Comparison of ENCODE assay signal across 23 mouse cellular contexts in the genomic region with DNA sequence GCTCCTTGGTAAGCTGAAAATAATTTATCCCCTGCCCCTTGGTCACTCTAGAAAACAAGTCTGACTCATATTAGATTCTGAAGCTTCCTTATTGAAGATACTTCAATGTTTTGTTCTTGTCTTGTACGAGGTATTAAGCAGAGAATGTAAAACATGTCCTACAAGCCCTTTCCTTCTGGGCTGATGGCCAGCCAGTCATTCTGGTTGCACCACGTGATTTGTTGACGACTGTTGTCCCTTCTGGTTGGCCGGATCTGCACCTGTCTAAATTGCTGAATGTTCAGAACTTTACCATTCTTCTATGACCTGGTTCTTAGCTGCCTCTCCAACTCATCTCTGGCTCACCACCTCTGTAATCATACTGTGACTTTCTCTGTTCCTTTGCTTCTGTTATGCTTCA.
DNase-seq lines count a peak whose midpoint lies in the region; ATAC-seq and TF ChIP-seq lines count a peak whose summit lies in the region.
"Had no signal": no experiment of that assay in that cellular context is flagged by ENCODE, and none has a peak within 500 bp of the region (broad histone marks: within the 10 kb centered on the region; RNA-seq: fewer than 3 reads in every experiment).

No protein-coding gene starts in this region.

- no peak for TF ChIP-seq EP300 in MEL (IDR thresholded peaks at IDR 0.05; ENCODE audit: low read depth in 1 of 2, low read length in 2 of 2)

- H3K4me3 ChIP-seq in kidney, embryonic 15.5 days (replicated peaks): no peak overlapping the region
- H3K4me3 ChIP-seq in C2C12 (ENCODE audit: insufficient read depth, poor library complexity, severe bottlenecking) (no peak overlapping the region), MEL (ENCODE audit: control insufficient read depth in 1 of 2, insufficient read depth in 1 of 2, low read depth in 2 of 2, low read length in 2 of 2) (no peak overlapping the region)
- H3K4me3 ChIP-seq: forebrain, embryonic 10.5 days; heart, adult 2 months; heart, embryonic 15.5 days; hindbrain, embryonic 15.5 days; limb, embryonic 12.5 days; liver, embryonic 12.5 days; midbrain, embryonic 10.5 days had no signal

- H3K79me2 ChIP-seq in C2C12 (ENCODE audit: control insufficient read depth, insufficient read depth) (no peaks in the 10 kb centered on the region), MEL (ENCODE audit: control insufficient read depth, insufficient read depth, low read length, poor library complexity) (no peaks in the 10 kb centered on the region)

- no peaks in the 10 kb centered on the region for H3K36me3 ChIP-seq in kidney, embryonic 15.5 days
- H3K36me3 ChIP-seq in C2C12 (ENCODE audit: control insufficient read depth, insufficient read depth) (no peaks in the 10 kb centered on the region), MEL (ENCODE audit: control insufficient read depth in 1 of 2, insufficient read depth in 2 of 2, low read length in 2 of 2) (no peaks in the 10 kb centered on the region)
- H3K36me3 ChIP-seq: forebrain, embryonic 10.5 days; heart, embryonic 15.5 days; hindbrain, embryonic 15.5 days; limb, embryonic 12.5 days; liver, embryonic 12.5 days; midbrain, embryonic 10.5 days had no signal

- H3K27me3 ChIP-seq in kidney, embryonic 15.5 days: no peaks in the 10 kb centered on the region
- H3K27me3 ChIP-seq in C2C12 (ENCODE audit: control insufficient read depth, insufficient read depth, insufficient read length) (no peaks in the 10 kb centered on the region), MEL (ENCODE audit: control insufficient read depth in 1 of 2, insufficient read depth in 2 of 2, low read length in 2 of 2) (no peaks in the 10 kb centered on the region)
- H3K27me3 ChIP-seq: hindbrain, embryonic 15.5 days; liver, embryonic 12.5 days had no signal

- H3K79me3 ChIP-seq in C2C12 (ENCODE audit: low read depth): no peaks in the 10 kb centered on the region

- no peak for ATAC-seq in kidney, embryonic 15.5 days (replicated peaks; ENCODE audit: low FRiP score)
- ATAC-seq: activated CD4-positive, CD25-positive, alpha-beta regulatory T cell, adult 4 months; forebrain, embryonic 16.5 days; liver, embryonic 12.5 days; midbrain, embryonic 16.5 days had no signal

- peak; percentile 19 for DNase-seq in kidney, adult 18-20 months
- no peak for DNase-seq in MEL (ENCODE audit: low read depth, low spot score)
- DNase-seq in kidney, postnatal 14 days: peak; percentile 25
- no peak for DNase-seq in embryo, embryonic 10 days (ENCODE audit: low spot score)
- DNase-seq in right cerebral cortex, postnatal 14 days: no peak
- DNase-seq: adrenal gland, adult 8-10 months; cerebellum, adult 18-20 months; gastrocnemius, postnatal 36 days; heart, adult 2 months; lung, adult 18-20 months; lung, postnatal 10 days; spleen, adult 18-20 months had no signal

- TF ChIP-seq RAD21 in MEL (IDR thresholded peaks at IDR 0.05; ENCODE audit: low read depth, low read length): no peak

- H3K4me2 ChIP-seq in kidney, embryonic 15.5 days: no peak overlapping the region
- H3K4me2 ChIP-seq: heart, embryonic 15.5 days; hindbrain, embryonic 15.5 days; limb, embryonic 12.5 days; liver, embryonic 12.5 days had no signal

- no peak overlapping the region for H3ac ChIP-seq in C2C12 (ENCODE audit: control insufficient read depth, insufficient read length, low read depth)

- TF ChIP-seq CTCF in C2C12 (IDR thresholded peaks at IDR 0.05; ENCODE audit: control insufficient read depth, insufficient read depth, insufficient read length): no peak
- no peak for TF ChIP-seq CTCF in MEL (IDR thresholded peaks at IDR 0.05 in 2 of 3, conservative IDR thresholded peaks at IDR 0.05 in 1 of 3; ENCODE audit: control insufficient read depth in 1 of 3, insufficient read depth in 1 of 3, low read depth in 2 of 3, low read length in 3 of 3, poor library complexity in 1 of 3, severe bottlenecking in 1 of 3)

- H3K4me1 ChIP-seq in kidney, embryonic 15.5 days: no peaks in the 10 kb centered on the region
- H3K4me1 ChIP-seq in MEL (ENCODE audit: control insufficient read depth in 1 of 2, insufficient read depth in 2 of 2, low read length in 2 of 2): no peaks in the 10 kb centered on the region
- H3K4me1 ChIP-seq: forebrain, embryonic 10.5 days; heart, embryonic 15.5 days; hindbrain, embryonic 15.5 days; liver, embryonic 12.5 days had no signal

- H3K27ac ChIP-seq in kidney, embryonic 15.5 days: no peak overlapping the region
- H3K27ac ChIP-seq in MEL (ENCODE audit: control insufficient read depth, low read depth, low read length): no peak overlapping the region
- H3K27ac ChIP-seq: forebrain, embryonic 10.5 days; heart, adult 2 months; heart, embryonic 15.5 days; hindbrain, embryonic 15.5 days; limb, embryonic 12.5 days; liver, embryonic 12.5 days; midbrain, embryonic 10.5 days had no signal

- H3K9ac ChIP-seq in kidney, embryonic 15.5 days: no peak overlapping the region
- no peak overlapping the region for H3K9ac ChIP-seq in MEL (ENCODE audit: control insufficient read depth, low read depth, low read length, poor library complexity, severe bottlenecking)
- H3K9ac ChIP-seq: heart, embryonic 15.5 days; hindbrain, embryonic 15.5 days; limb, embryonic 12.5 days; liver, embryonic 12.5 days had no signal

- no peaks in the 10 kb centered on the region for H3K9me3 ChIP-seq in kidney, embryonic 15.5 days (replicated peaks)
- no peaks in the 10 kb centered on the region for H3K9me3 ChIP-seq in MEL (replicated peaks; ENCODE audit: insufficient read depth, low read length)
- H3K9me3 ChIP-seq: forebrain, embryonic 10.5 days; heart, embryonic 15.5 days; hindbrain, embryonic 15.5 days; limb, embryonic 12.5 days; liver, embryonic 12.5 days; midbrain, embryonic 10.5 days had no signal

- WGBS in kidney, embryonic 15.5 days: 68% methylated on average over 4 of the region's 4 CpGs

- no peak for TF ChIP-seq POLR2A in MEL (IDR thresholded peaks at IDR 0.05; ENCODE audit: control insufficient read depth in 1 of 2, insufficient read depth in 1 of 2, low read depth in 1 of 2, low read length in 2 of 2, poor library complexity in 1 of 2)

TF ChIP-seq in C2C12, 6 proteins besides CTCF, POLR2A, EP300 and RAD21:
- TF ChIP-seq USF1 (IDR thresholded peaks at IDR 0.05; ENCODE audit: low read depth) (peak; percentile 77), FOSL1 (IDR thresholded peaks at IDR 0.05; ENCODE audit: insufficient read depth, low read length, poor library complexity, severe bottlenecking) (no peak), MYOD1 (IDR thresholded peaks at IDR 0.05; ENCODE audit: control insufficient read depth, insufficient read length, low read depth) (no peak)

TF ChIP-seq in MEL, 35 proteins besides CTCF, POLR2A, EP300 and RAD21:
- TF ChIP-seq TCF12 (IDR thresholded peaks at IDR 0.05; ENCODE audit: low read depth, low read length) (no peak), USF1 (IDR thresholded peaks at IDR 0.05; ENCODE audit: low read depth, low read length) (peak; percentile 57; the same call in 1 of the 2 replicates)

Comparison
In these comparisons a context has a peak if more than half of its experiments do, and no peak if none do; other contexts are left out.
1. DNase-seq: peak in kidney, adult 18-20 months (single experiment) and kidney, postnatal 14 days (single experiment); none in MEL (single experiment), embryo, embryonic 10 days (single experiment) and right cerebral cortex, postnatal 14 days (single experiment).